Mouse (Mus musculus) liver, embryonic 14.5 days (tissue): Measurements from ENCODE around the gene Ap1s3.

Experiments
- CTCF ChIP-seq: IDR thresholded peaks from 2 replicates; pipeline ENCODE4 v1.5.1; 2016; ENCODE audit warnings: antibody characterized with exemption, low read depth, control low read depth
- EP300 ChIP-seq: IDR thresholded peaks from 2 replicates; pipeline ENCODE4 v1.6.1; 2016; ENCODE audit warnings: antibody characterized with exemption, low read depth

- TF ChIP-seq CTCF (no peak), EP300 (no peak)
Observed at GRCm38 (mm10) chr1:79711147-79712126, 39.7 kb upstream of the Ap1s3 start.
